Mouse (Mus musculus) adrenal gland, postnatal 14 days (tissue): ENCODE data around the gene Nt5c3b. TPM values are rescaled to one million over a fixed set of nuclear protein-coding genes. Genes with fewer than 3 reads are reported as not detected.

Experiments used
- DNase-seq: peaks from one replicate; pipeline ENCODE4 v3.0.0; 2021; ENCODE audit warnings: mixed read lengths
- total RNA-seq: library from RNA; stranded (reverse); gene quantifications from 2 replicates; pipeline ENCODE4 v1.2.3, GENCODE M21; 2021

Nt5c3b gene
- total RNA-seq, 1 experiment from 2014 or later = 51.5 TPM

DNA sequence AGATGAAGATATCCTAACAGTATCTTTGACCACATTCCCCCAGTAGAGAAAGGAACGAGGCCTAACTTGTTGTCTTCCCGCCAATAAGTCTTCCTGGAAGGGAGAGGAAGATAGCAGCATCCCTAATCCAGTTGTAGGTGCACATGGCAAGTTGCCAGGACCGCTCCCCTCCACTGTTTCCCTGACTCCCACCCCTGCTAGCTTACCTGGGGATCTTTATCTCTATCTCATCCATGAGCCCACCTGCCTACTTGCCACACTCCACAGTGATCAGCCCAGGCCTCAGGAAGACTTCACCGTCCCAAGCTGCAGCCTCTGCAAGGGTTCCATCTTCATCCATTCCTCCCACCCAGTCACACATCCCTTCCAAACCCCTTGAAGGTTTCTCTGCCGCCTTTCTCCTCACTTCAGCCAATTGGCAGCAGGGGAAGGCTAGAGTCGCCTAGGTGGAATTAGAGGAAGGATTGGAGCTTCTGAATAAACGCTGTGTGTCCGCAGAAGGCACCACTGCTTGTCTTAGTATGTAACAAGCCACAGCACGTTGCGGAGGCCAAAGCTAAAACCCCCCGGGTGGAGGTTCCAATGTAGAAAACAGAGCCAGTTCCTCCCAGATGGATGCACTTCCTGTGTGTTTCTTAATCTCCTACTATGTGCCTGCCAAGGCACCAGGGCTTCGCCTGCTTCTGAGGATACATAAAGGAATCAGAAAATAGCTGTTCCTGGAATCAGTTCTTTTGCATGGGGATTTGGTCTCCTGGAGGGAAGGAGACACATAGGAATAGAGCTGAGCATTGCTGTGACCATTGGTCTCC is 41.7 kb downstream of the Nt5c3b start:
- DNase-seq = no peak

DNA sequence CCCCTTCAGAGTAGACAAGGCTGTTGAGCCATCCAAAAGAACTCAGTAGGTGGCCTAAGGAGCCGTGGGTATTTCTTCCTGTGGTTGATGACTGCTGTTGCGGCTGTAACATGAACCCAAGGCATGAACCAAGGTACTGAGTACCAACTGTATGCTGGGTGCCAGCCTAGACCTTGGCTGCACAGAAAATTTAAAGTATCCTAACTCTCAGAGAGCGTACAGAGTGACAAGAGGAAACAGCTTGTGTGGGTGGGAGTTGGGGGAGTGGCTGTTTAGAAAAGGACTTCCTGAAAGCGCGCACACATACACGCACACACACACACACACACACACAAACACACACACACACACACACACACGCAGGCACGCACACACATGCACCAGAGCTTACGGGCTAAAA is 42.3 kb downstream of the Nt5c3b start:
- DNase-seq = no peak

DNA sequence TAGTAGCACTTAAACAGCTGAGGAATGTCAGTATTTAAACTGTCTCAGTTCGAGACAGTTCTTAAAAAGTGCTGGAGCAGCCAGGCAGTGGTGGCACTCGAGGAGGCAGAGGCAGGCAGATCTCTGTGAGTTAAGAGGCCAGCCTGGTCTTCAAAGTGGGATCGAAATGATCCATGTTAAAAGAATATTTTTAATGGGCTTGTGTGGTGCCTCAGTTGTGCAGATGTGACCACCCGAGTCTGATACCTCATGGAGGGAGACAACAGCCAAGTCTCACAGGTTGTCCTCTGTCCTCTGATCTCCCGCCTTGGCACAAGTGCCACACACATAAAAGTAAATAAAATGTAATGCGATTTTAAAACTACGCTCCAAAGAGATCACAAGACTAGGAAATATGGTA is 43.1 kb downstream of the Nt5c3b start:
- no peak for DNase-seq

DNA sequence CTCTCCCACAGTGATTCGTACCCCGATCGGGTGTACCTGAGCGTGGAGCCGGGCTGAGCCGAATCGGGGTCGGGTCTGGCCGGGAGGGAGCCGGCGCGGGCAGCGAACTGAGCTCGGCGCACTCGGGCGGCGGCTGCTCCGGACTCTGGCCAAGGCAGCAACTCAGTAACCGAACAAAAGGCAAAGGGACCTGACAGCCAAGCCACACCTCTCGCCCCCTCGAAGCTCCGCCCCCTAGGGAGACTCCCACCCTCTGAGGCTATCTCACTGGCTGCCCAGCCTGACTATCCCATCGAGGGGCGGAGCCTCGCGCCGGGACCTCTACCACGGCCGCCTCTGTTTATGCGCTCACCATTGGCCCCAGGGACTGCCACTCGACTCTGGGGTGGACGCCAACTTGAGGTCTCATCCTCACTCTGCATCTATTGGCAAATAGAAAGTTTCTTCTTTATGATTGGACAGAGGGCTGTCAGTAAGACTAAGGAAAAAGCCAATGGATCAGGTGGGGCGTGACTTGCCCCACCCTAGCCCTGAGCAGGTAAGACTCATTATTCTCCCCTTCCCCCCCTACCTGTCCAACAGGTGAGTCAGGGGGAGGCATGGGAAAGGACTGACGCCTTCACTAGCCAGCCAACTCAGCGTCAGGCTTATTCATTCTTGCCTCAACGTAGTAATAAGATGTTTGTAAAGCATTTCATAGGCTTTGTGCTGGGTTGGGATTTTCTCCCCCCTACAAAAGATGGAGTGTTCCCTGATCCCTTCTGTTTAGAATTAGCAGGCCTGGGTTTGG is 43.8 kb downstream of the Nt5c3b start, which contains the start of gene Jup:
Jup (minus strand) TSS at position 164 of the 790 bp plus-strand sequence.
- DNase-seq = peak; percentile 100

DNA sequence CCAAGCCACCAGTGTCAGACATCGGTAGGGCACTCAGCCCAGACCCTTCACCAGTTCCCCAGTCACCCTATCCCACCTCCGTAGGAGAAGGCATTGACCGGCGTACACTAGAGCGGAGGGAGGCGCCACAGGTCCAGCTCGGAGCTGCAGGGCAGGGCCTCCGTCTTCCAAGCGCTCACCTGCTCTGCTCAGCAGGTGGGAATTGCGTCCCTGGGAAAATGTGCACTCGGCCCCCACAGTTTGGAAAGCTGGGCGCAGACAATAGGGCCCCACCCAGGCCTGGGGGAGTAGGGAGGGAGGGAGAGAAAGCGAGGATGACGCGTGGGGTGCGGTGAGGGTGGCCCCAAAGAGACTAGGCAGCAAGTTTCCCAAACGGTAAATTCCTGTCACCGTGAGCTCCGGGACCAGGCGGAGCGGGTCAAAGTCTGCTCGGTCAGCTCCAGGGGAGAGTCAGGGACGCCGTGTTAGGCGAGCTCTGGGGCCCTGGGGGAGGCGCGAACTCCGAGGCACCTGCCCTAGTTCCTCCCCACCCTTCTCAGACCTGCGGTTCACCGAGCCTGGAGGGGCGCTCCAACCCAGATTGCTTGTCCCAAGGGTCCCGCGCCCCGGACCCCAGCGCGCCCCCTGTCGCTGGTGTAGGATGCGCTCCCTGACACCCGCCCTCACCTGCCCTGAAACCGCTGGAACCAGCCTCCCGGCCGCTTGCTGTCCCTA is 44.6 kb downstream of the Nt5c3b start:
- no peak for DNase-seq

DNA sequence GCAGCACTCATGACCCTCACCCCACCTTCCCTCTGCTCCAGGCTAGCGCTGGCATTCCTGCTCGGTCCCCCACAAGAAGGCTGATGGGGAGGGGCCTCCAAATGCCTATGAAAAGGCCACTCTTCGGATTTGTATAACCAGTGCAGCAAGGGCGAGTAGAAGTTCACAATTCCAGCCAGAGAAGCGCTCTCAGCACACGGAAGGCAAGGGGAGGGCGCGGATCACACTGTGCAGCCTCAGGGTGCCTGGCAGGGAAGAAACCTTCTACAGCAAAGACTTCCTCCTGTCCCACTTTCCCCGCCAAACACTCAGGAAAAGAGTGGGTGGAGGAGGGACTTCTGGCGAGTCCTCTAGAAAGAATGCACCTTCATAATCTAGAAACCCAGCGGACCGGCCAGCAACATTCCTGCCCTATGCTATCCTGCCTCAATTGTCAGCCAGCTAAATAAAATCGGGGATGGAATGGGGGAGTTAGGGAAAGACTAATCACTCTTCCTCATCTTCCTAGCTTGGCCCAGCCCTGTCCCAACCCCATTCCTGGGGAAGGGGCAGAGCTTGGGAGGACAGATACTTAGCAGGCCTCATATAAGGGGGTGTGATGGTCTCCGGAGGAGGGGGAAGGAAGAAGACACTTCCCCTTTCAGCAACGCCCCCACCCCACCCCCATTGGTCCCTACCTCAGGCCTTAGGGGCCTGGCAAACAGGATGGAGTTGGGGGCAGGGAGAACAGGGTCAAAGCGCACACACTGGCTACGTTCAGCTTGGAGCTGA is 45.6 kb downstream of the Nt5c3b start:
- DNase-seq = peak; percentile 53

DNA sequence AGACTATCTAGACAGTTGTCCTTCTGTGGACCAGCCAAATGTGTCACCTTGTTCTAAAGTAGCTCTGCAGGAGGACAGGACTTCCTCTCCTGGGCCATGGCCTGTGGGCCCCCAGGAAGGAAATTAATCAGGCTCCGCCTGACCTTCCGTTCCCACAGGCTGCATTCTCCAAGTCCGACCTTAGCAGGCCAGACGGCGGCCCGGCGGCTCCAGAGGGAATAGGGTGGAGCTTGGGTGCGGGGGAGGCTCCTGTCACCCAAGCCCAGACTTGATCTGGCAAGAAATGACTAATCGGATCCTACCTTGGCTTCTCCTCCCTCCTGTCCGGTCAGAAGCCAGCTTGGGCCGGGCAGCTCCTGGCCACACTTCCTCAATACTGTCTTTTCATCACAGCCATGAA is 46.4 kb downstream of the Nt5c3b start:
- DNase-seq = peak; percentile 88

DNA sequence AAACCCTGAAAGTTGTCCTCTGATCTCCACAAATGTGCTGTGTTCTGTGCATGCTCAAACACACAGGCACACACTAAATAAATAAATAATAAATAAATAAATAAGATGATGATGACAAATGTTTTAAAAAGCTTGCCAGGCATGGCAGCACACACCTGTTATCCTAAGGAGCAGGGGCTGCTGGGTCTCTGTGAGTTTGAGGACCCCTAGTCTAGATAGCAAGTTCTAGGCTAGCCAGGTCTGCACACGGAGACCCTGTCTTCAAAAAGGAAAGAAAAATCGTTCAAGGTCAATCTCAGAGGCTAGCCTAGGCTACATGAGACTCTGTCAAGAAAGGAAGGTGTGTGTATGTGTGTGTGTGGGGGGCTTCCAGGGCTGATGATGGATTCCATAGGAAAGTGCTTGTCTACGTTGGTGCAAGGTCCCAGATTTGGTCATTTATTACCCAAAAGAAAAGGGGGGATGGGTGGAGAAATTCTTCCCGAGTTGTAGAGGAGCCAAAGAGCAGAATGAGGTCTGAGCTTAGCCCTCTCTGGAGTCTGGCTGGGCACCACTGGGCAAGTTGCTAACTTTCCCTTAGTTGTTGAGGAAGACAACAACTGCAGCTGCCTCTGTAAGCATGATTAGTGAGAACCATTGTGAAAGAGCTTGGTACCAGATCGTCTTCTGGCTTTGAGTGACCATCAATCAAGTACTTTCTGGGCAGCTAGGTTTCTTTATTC is 47.1 kb downstream of the Nt5c3b start:
- no peak for DNase-seq

DNA sequence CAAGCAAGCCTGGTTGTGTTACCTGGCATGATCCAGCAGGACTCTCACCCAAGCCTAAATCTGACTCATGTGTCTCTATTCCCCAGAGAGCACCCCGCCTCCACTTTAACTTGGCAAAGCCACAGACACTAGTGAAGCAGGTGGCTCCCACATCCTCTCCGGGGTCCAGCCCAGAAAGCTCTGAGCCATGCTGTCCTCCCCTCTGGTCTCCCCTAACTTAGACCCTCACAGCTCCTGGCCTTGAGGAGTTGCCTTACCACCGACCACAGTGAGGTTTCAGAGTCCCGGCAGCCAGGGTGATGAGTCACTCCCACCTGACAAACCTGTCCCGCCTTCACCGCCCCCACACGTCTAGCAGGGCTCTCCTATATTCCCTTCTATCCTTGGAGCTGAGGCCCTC is 47.9 kb downstream of the Nt5c3b start:
- no peak for DNase-seq

DNA sequence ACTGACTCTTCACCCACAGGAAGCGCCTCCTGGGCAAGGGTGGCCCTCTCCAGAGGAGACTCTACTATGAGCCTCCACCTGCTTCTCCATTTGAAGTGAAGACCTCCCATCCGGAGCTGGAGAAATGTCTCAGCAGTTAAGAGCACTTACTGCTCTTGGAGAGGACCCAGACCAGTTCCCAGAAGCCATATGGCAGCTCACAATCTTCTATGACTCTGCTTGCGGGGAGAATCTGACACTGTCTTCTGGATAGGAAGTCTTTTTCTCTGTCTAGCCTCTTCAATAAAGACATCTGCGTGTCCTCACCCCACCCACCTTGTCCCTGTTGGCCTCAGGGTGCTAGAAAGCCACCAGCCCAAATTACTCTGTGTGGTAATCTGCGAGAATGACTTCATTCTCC is 48.6 kb downstream of the Nt5c3b start:
- DNase-seq = no peak

DNA sequence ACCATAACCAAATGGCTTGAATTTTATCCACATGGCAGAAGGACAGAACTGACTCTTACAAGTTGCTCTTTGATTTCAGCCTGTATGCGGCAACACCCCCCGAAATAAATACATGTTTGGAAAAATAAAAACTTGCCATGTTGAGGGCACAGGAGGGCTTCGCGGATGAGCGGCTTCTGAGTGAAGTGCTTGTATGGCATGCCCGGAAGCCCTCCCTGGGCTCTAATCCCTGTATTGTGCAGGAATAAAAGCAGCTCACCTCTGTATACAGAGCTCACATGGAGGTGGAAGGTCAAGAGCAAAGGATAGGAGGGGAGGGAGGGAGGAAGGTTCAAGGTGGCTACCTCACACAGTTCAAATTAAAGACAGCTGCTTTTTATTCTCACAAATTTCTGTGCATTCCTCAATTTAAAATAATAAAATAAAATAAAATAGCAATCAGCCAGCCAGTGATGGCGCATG is 49.7 kb downstream of the Nt5c3b start:
- no peak for DNase-seq

DNA sequence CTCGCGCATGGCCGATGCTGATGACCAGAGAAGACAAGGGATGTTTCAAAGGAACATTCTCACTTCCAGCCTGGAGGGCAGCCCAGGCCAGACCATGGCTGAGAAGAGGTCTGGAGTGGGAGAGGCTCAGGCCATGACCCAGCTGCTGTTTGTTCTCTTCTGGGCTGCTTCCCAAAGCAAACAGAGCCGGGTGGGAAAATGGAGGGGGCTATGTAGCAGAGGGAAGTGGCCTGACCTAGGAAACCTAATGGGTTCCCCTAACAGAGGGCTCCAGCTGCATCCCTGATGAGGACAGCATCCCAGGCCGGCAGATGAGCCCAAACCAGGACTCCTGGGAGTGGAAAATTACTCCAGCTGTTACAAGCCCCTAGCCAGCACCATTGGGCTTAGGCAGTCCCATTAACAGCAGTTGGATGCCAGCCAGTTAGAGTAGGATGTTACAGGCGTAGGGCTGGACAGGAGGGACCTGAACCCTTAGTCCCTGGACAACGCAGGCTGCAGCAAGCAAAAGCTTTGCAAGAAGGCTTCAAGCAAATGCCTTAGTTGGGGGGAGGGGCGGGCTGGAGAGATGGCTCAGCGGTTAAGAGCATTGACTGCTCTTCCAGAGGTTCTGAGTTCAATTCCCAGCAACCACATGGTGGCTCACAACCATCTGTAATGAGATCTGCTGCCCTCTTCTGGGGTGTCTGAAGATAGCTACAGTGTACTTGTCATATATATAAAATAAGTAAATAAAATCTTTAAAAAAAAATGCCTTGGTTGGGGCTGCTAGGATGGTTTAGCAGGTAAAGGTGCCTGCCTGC is 50.3 kb downstream of the Nt5c3b start:
- peak; percentile 75 for DNase-seq

DNA sequence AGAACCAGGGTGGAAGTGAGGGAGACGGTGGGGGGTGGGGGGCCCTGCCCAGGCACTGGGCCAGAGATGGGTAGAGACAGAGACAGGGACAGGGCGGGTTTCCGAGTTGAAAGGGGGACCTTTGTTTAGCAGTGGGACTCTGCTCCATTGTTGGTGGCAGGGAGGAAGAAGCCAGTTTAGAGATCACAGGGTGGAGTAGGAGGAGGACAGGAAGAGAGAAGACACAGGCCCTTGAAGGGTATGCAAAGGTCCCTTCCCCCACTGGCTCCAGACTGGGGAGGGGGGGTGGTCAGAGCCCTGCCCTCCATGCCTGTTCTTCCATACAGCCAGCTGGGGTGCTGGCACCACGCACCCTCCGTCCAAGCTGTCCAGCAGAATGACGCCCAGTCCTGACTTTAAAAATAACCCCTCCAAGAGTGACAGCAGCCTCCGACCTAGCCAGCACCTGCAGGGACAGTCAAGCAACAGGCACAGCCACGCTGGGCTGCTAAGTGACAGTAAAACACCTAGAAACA is 51.6 kb downstream of the Nt5c3b start:
- peak; percentile 66 for DNase-seq

DNA sequence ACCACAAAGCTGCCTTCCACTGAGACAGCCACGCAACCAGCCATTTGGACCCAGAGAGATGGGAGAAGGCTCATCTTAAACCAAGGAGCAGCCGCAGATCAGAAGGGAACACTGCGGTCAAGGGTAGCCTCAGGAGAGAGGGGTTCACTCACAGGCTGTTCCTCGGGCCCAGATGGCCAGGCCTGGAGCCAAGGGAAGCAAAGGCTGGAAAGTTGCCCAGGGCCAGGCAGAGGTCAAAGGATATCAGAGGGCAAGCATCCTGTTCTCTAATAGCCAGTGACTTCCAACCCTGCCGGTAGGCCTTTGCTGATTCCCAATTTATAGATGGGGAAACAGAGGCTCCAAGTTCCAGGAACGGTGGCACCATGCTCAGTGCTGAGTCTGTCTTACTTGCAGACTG is 53.0 kb downstream of the Nt5c3b start:
- DNase-seq = peak; percentile 76

DNA sequence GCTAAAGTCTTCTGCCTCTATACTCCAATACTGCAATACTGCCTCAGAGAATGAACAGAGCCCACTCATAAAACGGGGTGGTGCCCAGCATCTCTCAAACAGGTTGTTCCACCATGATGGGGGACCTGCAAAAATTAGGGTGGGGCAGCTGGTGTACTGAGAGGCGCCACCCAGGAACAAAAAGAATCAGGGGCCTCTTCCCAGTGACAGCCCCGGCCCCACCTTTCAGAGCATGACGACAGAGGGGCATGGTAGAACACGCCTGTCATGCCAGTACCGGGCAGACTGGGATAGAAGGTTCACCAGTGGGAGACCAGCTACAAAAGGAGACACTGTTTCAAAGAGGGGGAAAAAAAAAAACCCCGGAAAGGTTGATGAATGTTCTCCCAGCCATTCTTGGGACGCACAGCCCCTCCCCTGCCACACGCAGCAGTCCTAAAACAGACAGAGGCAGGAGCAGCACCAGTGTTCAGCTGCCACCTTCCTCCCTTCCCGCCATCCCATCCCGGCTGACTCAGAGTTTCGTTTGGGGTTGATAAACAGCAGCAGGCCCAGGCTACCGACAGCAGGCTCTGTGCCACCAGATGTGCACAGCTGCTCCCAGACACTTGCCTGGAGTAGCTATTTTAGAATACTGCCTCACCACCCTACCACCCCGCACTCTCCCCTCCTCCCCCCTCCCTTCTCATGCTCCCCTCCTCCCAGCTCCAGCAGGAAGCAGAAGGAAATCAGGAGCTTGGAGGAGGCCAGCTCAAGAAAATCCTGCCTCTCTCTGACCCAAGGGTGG is 53.8 kb downstream of the Nt5c3b start:
- peak; percentile 59 for DNase-seq

DNA sequence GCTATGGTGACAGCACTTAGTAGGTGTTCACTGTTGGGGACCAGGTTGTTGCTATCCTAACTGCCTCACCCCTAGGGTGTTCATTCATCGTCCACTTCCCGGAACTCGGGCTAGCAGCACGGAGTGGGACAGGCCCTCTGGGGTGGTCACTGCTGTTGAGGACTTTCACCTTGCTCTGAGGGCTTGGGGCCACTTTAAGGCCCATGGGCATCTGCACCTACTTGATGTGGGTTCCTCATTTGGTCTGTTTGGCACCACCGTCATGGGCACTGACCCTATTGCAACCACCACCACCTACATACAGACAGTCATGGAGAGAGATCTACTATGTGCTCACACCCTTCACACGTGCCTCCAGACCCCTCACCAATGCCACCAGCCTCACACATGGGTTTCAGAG is 54.5 kb downstream of the Nt5c3b start:
- DNase-seq = no peak

DNA sequence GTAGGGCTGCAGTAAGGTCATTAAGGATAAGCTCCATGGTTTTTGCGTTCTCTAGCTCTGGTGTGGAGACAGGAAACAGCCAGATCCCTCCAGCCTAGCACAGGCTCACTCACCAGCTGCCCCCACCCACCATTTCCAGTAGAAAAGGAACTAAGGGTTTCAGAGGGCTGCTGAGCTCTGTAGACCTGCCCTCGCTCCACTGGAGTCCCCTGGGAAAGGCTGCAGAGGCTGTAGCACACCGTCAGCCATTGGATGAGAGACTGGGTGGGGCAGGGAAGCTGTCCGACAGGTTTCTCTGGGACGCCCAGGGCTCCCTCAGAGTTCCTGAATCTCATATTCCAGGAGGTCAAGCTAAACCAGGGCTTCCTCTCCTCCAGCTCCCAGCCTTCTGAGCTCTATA is 55.0 kb downstream of the Nt5c3b start:
- no peak for DNase-seq

DNA sequence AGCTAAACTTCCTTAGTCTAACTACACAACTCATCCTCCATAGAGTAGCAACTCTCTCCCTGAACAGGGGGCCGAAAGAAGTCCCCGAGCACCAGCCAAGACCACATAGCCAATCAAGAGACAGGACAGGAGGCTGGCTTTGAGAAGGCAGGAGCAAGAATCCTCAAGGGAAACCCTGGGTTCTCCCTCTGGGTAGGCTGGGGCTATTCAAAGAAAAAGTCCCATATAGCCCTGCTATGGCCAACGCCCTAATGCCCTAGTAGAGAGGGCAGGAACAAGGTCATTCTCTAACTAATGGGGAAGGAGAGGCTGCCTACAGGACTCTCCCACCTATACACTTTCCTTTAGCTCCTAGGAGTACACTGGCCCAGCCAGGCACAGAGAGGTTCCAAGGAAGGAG is 56.6 kb downstream of the Nt5c3b start:
- DNase-seq = no peak

DNA sequence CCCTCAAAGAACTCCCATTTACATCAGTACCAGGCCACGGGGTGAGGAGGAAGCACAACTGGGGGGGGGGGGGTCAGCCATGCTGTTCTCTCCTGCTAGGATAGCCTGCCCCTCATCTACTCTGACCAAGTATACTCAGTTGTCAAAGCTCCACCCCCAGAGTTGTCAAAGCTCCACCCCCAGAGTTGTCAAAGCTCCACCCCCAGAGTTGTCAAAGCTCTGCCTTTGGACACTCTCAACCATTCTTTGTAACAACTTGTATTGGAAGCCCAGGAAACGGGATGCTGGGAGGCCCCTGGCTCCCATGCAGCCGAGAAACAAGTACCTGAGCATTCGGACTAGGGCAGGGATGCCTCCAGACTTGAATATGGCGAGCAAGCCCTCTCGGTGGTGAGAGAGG is 58.9 kb downstream of the Nt5c3b start:
- DNase-seq = no peak
